Mouse (Mus musculus) c-Kit-positive CD71-negative TER-119-negative erythroid progenitor cells, embryonic 14.5 days (primary cell): ENCODE measurements around the gene Sphkap.

Experiments
- DNase-seq: peaks from one replicate; pipeline ENCODE4 v3.0.0-alpha.2; 2013; ENCODE audit warnings: low read depth

The Sphkap gene

GRCm38 (mm10) chr1:83285866-83286265 lies 122.1 kb downstream of the Sphkap start:
- DNase-seq, result no peak

DNA sequence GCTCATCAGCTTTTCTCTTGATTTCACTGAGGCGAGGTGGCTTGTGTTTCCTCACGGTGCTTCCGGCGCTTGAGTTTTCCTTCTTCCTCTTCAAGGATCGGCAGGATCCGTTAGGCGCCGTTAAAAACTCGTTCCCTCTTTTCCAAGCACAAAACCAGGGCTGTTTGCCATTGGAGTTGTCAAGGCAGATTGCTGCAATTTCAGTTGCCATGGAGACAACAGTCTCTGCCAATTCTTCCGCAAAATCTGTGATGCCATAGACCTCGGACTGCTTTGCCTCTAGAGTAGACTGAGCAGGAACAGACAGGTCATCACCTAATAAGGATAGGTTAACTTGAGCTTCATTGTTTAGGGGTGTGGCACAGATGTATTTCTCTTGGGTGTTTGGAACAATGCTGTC lies 131.0 kb downstream of the Sphkap start:
- DNase-seq, result no peak

- DNase-seq, result no peak
Observed at GRCm38 (mm10) chr1:83276637-83277036, 131.4 kb downstream of the Sphkap start.

DNA sequence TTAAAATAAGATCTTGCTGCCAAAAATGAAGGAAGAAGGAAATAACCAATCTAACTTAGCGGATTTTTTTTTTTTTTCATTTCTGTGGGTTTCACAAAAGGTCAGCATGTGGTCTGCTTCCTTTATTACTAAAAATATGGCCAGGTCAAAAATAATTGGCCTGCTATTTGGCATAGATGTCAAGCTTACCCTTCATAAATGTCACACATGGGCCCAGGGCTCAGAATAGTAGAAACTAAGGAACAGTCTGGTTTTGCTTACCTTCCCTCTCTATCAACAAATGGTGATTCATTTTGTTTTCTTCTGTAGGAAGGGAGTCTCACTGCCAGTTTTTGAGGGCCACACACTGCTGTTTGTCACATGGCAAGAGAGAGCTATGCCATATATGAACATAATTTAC lies 156.3 kb downstream of the Sphkap start:
- DNase-seq, result no peak

GRCm38 (mm10) chr1:83248235-83248746 lies 159.7 kb downstream of the Sphkap start:
- DNase-seq, result no peak

DNA sequence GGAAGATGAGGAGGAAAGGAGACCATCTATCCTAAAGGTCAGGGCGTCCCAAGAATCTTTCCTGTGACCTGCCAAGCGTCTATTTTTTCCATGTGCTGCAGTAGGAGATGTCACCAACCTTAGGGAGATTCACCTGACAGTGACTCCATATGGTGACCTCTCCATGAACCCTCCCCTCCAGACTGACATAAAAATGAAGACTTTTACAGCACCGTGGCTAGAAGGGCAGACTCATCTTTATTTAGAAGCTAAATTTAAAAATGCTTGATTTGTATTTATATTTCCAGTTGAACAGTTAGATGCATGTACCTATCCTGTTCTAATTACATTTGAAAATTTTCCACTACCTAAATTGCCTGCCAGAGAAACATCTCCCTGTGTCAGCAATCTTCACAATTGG lies 180.1 kb downstream of the Sphkap start:
- DNase-seq, result no peak

DNA sequence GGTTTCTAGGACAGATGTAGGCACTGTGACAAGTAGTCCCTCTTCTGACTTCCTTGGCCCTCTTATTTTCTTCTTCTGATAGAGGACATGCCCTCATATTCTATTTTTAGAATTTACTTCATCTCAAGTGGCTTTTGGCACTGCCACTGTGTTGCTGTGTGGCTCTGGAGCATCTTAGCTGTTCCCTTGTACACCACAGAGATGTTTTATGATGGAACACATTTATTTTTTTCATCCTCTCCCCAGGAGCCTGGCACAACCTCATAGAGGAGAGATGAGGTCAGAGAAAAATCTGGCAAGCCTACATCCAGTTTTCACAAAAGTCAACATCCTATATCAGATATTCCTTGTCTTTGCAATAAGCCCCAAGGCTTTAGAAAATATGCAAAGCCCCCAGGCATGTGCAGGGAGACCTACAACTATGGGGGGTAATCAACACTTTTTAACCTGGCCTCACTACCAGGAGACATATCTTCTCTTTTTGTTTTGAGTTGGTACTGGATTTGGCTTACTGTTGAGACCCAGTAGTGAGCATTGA lies 183.5 kb downstream of the Sphkap start:
- no peak for DNase-seq

- no peak for DNase-seq
Observed at GRCm38 (mm10) chr1:83223072-83223471, 184.9 kb downstream of the Sphkap start.

- no peak for DNase-seq
Observed at GRCm38 (mm10) chr1:83218260-83218659, 189.7 kb downstream of the Sphkap start.

DNA sequence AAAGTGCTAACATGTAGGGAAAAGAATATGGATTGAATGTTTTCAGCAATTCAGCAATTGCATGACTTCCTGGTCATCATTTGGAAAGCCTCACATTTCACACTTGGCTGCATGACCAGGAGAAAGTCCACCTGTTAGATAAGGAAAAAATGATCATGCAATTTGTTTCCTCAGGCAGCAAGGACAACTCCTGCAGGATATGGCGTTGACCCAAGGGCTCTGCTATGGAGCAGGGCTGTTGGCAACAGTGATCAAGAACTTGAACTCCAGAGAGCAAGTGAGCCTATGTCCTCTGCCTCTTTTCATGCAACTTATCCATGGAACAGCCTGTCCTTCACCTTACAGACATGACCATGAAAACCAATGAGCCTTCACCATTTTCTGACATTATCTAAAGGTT lies 198.0 kb downstream of the Sphkap start:
- DNase-seq, result no peak
